Mouse (Mus musculus) CH12.LX (cell line): ENCODE data around the gene Ppp1r12a. TPM values are rescaled to one million over a fixed set of nuclear protein-coding genes. Genes with fewer than 3 reads are reported as not detected.

Source experiments
- DNase-seq: peaks from one replicate; pipeline ENCODE4 v3.0.0-alpha.2; 2013; ENCODE audit errors: extremely low read depth
- H3K27ac ChIP-seq: 2 replicates; pipeline ENCODE4 v1.5.1; 2012; ENCODE audit warnings: low read depth, mild to moderate bottlenecking, control low read depth, moderate library complexity; ENCODE audit not compliant: insufficient read depth
- H3K27me3 ChIP-seq: replicated peaks from 2 replicates; pipeline ENCODE3; 2012; ENCODE audit warnings: inconsistent platforms
- H3K36me3 ChIP-seq, 2 experiments: replicated peaks in 1 of 2; 2 replicates each; pipeline versions ENCODE3 to v1.6.1; 2012; ENCODE audit warnings: inconsistent platforms in 1 of 2, low read length in 1 of 2, mild to moderate bottlenecking in 1 of 2, mixed read lengths in 1 of 2, moderate library complexity in 1 of 2; ENCODE audit not compliant: control insufficient read depth in 1 of 2, insufficient read depth in 1 of 2
- H3K4me1 ChIP-seq, 2 experiments: 2 replicates each; pipeline ENCODE4 v1.6.1; 2012; ENCODE audit warnings: inconsistent platforms in 1 of 2, moderate library complexity in 1 of 2; ENCODE audit not compliant: insufficient read depth in 2 of 2, control insufficient read depth in 1 of 2
- H3K4me2 ChIP-seq: 2 replicates; pipeline ENCODE4 v1.6.1; 2012; ENCODE audit warnings: low read depth, mild to moderate bottlenecking, control low read depth; ENCODE audit not compliant: poor library complexity, insufficient read depth, severe bottlenecking
- H3K4me3 ChIP-seq, 3 experiments: fragments of 150-350 bp in 1 of 3; sonication (generic) in 1 of 3; replicated peaks in 1 of 3; 2 replicates each; pipeline versions ENCODE3 to v1.5.1; 2011 to 2012; ENCODE audit warnings: low read depth in 2 of 3, low read length in 2 of 3, mild to moderate bottlenecking in 2 of 3, moderate library complexity in 2 of 3, control low read depth in 1 of 3, improper control_type of control experiment in 1 of 3, inconsistent platforms in 1 of 3, mixed read lengths in 1 of 3; ENCODE audit not compliant: poor library complexity in 1 of 3
- H3K79me2 ChIP-seq: replicated peaks from 2 replicates; pipeline ENCODE4 v1.6.1; 2012; ENCODE audit warnings: mild to moderate bottlenecking, moderate library complexity; ENCODE audit not compliant: control insufficient read depth, poor library complexity, insufficient read depth, severe bottlenecking; ENCODE audit errors: extremely low read depth
- H3K9ac ChIP-seq: 2 replicates; pipeline ENCODE4 v1.6.1; 2012; ENCODE audit warnings: low read depth, mild to moderate bottlenecking, control low read depth, moderate library complexity; ENCODE audit not compliant: insufficient read depth
- H3K9me3 ChIP-seq: replicated peaks from 2 replicates; pipeline ENCODE3; 2012; ENCODE audit warnings: low read length, inconsistent platforms, mixed read lengths
- BHLHE40 ChIP-seq: IDR thresholded peaks from 2 replicates; pipeline ENCODE4 v1.6.1; 2011; ENCODE audit warnings: mild to moderate bottlenecking, low read depth, low read length, improper control_type of control experiment
- CHD2 ChIP-seq: IDR thresholded peaks from 2 replicates; pipeline ENCODE4 v1.6.1; 2011; ENCODE audit warnings: low read length, improper control_type of control experiment
- ELF1 ChIP-seq: IDR thresholded peaks from 2 replicates; pipeline ENCODE4 v1.6.1; 2014; ENCODE audit warnings: low read depth, mild to moderate bottlenecking, inconsistent platforms, low read length, improper control_type of control experiment
- ETS1 ChIP-seq: conservative IDR thresholded peaks from 2 replicates; pipeline ENCODE4 v1.6.1; 2012; ENCODE audit warnings: low read depth, mild to moderate bottlenecking, inconsistent platforms, low read length, improper control_type of control experiment, moderate library complexity
- KAT2A ChIP-seq: IDR thresholded peaks from 2 replicates; pipeline ENCODE4 v1.6.1; 2012; ENCODE audit warnings: low read length, improper control_type of control experiment, inconsistent platforms; ENCODE audit not compliant: insufficient replicate concordance
- MAFK ChIP-seq: IDR thresholded peaks from 2 replicates; pipeline ENCODE4 v1.6.1; 2011; ENCODE audit warnings: low read length, improper control_type of control experiment; ENCODE audit not compliant: insufficient replicate concordance
- MAX ChIP-seq: IDR thresholded peaks from 2 replicates; pipeline ENCODE4 v1.6.1; 2011; ENCODE audit warnings: low read length, improper control_type of control experiment
- MAZ ChIP-seq: IDR thresholded peaks from 2 replicates; pipeline ENCODE4 v1.6.1; 2012; ENCODE audit warnings: low read depth, mild to moderate bottlenecking, inconsistent platforms, low read length, improper control_type of control experiment, moderate library complexity
- MYC ChIP-seq: IDR thresholded peaks from 2 replicates; pipeline ENCODE4 v1.6.1; 2011; ENCODE audit warnings: low read depth, mild to moderate bottlenecking, improper control_type of control experiment, low read length
- NRF1 ChIP-seq: IDR thresholded peaks from 2 replicates; pipeline ENCODE4 v1.6.1; 2014; ENCODE audit warnings: low read depth, mild to moderate bottlenecking, inconsistent platforms, low read length, improper control_type of control experiment, moderate library complexity
- POLR2AphosphoS2 ChIP-seq: IDR thresholded peaks from 2 replicates; pipeline ENCODE4 v1.6.1; 2011; ENCODE audit warnings: low read depth, low read length, improper control_type of control experiment
- SIN3A ChIP-seq: IDR thresholded peaks from 2 replicates; pipeline ENCODE4 v1.6.1; 2012; ENCODE audit warnings: low read length, improper control_type of control experiment, inconsistent platforms
- SMC3 ChIP-seq: IDR thresholded peaks from 2 replicates; pipeline ENCODE4 v1.6.1; 2011; ENCODE audit warnings: low read depth, low read length, improper control_type of control experiment
- USF2 ChIP-seq: conservative IDR thresholded peaks from 2 replicates; pipeline ENCODE4 v1.6.1; 2011; ENCODE audit warnings: low read depth, low read length, improper control_type of control experiment
- ZKSCAN1 ChIP-seq: IDR thresholded peaks from 2 replicates; pipeline ENCODE4 v1.6.1; 2012; ENCODE audit warnings: low read depth, inconsistent platforms, low read length, improper control_type of control experiment, borderline replicate concordance
- ZMIZ1 ChIP-seq: IDR thresholded peaks from 2 replicates; pipeline ENCODE4 v1.6.1; 2012; ENCODE audit warnings: low read depth, mild to moderate bottlenecking, inconsistent platforms, low read length, improper control_type of control experiment
- ZNF384 ChIP-seq: IDR thresholded peaks from 2 replicates; pipeline ENCODE4 v1.6.1; 2012; ENCODE audit warnings: low read depth, low read length, improper control_type of control experiment, inconsistent platforms
- dilution Hi-C: fragments of 300-500 bp; cut with MboI; formaldehyde crosslinking; loops from 2 replicates; pipeline ENCODE4 v1.14.3; 2020; ENCODE audit warnings: low sequenced_read_pairs; ENCODE audit not compliant: extremely low pct_unique_long_range_greater_than_20kb, extremely low pct_ligation_motif_present
- in situ Hi-C: fragments of 300-500 bp; cut with MboI; formaldehyde crosslinking; loops from 3 replicates; pipeline ENCODE4 v1.14.3; 2019; ENCODE audit warnings: low sequenced_read_pairs, low pct_ligation_motif_present, low pct_unique_long_range_greater_than_20kb, mixed read lengths
- polyA plus RNA-seq: library from polyadenylated mRNA; unstranded; fragments of >175 nt; gene quantifications from 2 replicates; pipeline ENCODE4 v1.2.1, GENCODE M21; 2012; ENCODE audit warnings: low read depth; ENCODE audit not compliant: insufficient read length
- total RNA-seq, 2 experiments: library from RNA; depleted of rRNA; stranded (reverse); fragments of 300-350 nt in 1 of 2; fragments of >200 nt in 1 of 2; gene quantifications; 2 replicates each; pipeline ENCODE4 v1.2.3; 2012 to 2014

The Ppp1r12a gene
- total and polyA plus RNA-seq, 3 experiments, result 34.4 to 70.8 (median 60.0) TPM

GRCm38 (mm10) chr10:108313845-108314244, 151.9 kb downstream of the Ppp1r12a start:
- DNase-seq, result no peak
- Histone ChIP-seq H3K27me3 (no peaks in the 10 kb centered on the region), H3K4me1 (no peaks in the 10 kb centered on the region), H3K79me2 (no peaks in the 10 kb centered on the region), H3K9me3 (no peaks in the 10 kb centered on the region), H3K27ac (no peak overlapping the region), H3K4me2 (no peak overlapping the region), H3K4me3 (no peak overlapping the region), H3K9ac (no peak overlapping the region), H3K36me3 (no peaks in the 10 kb centered on the region)
- no peak for TF ChIP-seq ELF1
- TF ChIP-seq ZMIZ1, result no peak
- no peak for TF ChIP-seq MAX
- no peak for TF ChIP-seq USF2
- no peak for TF ChIP-seq MAFK
- no peak for TF ChIP-seq POLR2AphosphoS2
- TF ChIP-seq ZKSCAN1, result no peak
- TF ChIP-seq CHD2, result no peak
- no peak for TF ChIP-seq ETS1
- TF ChIP-seq MYC, result no peak
- in situ Hi-C loops, result no loop called here
- dilution Hi-C loops, result no loop called here

GRCm38 (mm10) chr10:108314396-108314795, 152.4 kb downstream of the Ppp1r12a start:
- in situ Hi-C loops, result no loop called here
- Histone ChIP-seq H3K4me1 (no peaks in the 10 kb centered on the region), H3K27ac (no peak overlapping the region), H3K9me3 (no peaks in the 10 kb centered on the region), H3K36me3 (no peaks in the 10 kb centered on the region), H3K9ac (no peak overlapping the region)
- no peak for DNase-seq
- TF ChIP-seq ZKSCAN1 (no peak), ZNF384 (no peak), SIN3A (no peak), SMC3 (no peak), MAFK (no peak), NRF1 (no peak), MAZ (no peak)
- TF ChIP-seq, all 38 proteins: peak for 0
- Histone ChIP-seq H3K79me2 (no peaks in the 10 kb centered on the region), H3K4me3 (no peak overlapping the region), H3K27me3 (no peaks in the 10 kb centered on the region), H3K4me2 (no peak overlapping the region)
- dilution Hi-C loops, result no loop called here

GRCm38 (mm10) chr10:108315236-108315635, 153.2 kb downstream of the Ppp1r12a start:
- H3K4me3 ChIP-seq, result no peak overlapping the region
- H3K27ac ChIP-seq, result no peak overlapping the region
- no peaks in the 10 kb centered on the region for H3K79me2 ChIP-seq
- no peak for DNase-seq
- H3K36me3 ChIP-seq, result no peaks in the 10 kb centered on the region
- TF ChIP-seq MAFK, result no peak
- no peak for TF ChIP-seq ZNF384
- no peak for TF ChIP-seq KAT2A
- no peak for TF ChIP-seq BHLHE40
- no peaks in the 10 kb centered on the region for H3K27me3 ChIP-seq
- dilution Hi-C loops (no loop called here), in situ Hi-C loops (no loop called here)
- H3K9ac ChIP-seq, result no peak overlapping the region
- no peaks in the 10 kb centered on the region for H3K9me3 ChIP-seq
- no peak overlapping the region for H3K4me2 ChIP-seq
- no peaks in the 10 kb centered on the region for H3K4me1 ChIP-seq
